16 mouse cellular contexts compared by ENCODE assay signal in the genomic region with DNA sequence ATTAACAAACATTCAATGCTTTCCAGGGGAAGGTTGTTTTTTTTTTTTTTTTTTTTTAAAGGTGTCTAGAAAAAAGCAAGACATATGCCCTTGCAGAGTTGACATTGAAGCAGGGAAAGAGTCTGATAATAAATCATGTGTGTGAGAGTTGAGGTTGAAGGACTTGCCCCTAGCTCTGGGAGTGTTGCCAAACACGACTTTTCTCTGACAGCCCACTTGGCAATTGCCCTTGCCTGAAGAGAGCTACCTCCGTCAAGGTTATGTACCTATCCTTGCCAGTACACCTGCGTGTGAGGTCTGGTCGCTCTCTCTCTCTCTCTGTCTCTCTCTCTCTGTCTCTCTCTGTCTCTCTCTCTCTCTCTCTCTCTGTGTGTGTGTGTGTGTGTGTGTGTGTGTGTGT.
A peak's percentile ranks its signal among the peaks of the same experiment; 100 is the strongest.
DNase-seq lines count a peak whose midpoint lies in the region; ATAC-seq lines count a peak whose summit lies in the region.
"Had no signal": no experiment of that assay in that cellular context is flagged by ENCODE, and none has a peak within 500 bp of the region (broad histone marks: within the 10 kb centered on the region; RNA-seq: fewer than 3 reads in every experiment).

No protein-coding gene starts in this region.

- no peak overlapping the region for H3K4me2 ChIP-seq in heart, embryonic 15.5 days
- no peak overlapping the region for H3K4me2 ChIP-seq in kidney, embryonic 15.5 days
- H3K4me2 ChIP-seq: limb, embryonic 13.5 days; neural tube, embryonic 12.5 days; stomach, embryonic 15.5 days had no signal

- no peaks in the 10 kb centered on the region for H3K9me3 ChIP-seq in heart, embryonic 15.5 days (replicated peaks)
- no peaks in the 10 kb centered on the region for H3K9me3 ChIP-seq in heart, embryonic 10.5 days
- no peaks in the 10 kb centered on the region for H3K9me3 ChIP-seq in kidney, embryonic 15.5 days (replicated peaks)
- H3K9me3 ChIP-seq: limb, embryonic 13.5 days; neural tube, embryonic 12.5 days; stomach, embryonic 15.5 days had no signal

- 35% methylated on average over 4 of the region's 4 CpGs for WGBS in heart, embryonic 15.5 days
- 70% methylated on average over 4 of the region's 4 CpGs for WGBS in heart, embryonic 10.5 days
- WGBS in kidney, embryonic 15.5 days, result 53% methylated on average over 4 of the region's 4 CpGs

- no peak for DNase-seq in heart, embryonic 10.5 days (ENCODE audit: low spot score)
- peak; percentile 40 for DNase-seq in kidney, adult 9 months
- peak; percentile 22 for DNase-seq in adrenal gland, postnatal 25 days
- peak; percentile 28 to 47 for DNase-seq in kidney, postnatal 36 days
- DNase-seq in layer of hippocampus, adult 8-10 months (ENCODE audit: low spot score in 2 of 2), result no peak
- DNase-seq: cerebellum, adult 9-11 months; gastrocnemius, postnatal 10 days; lung, postnatal 10 days; thymus, adult 2 months had no signal

- peak; percentile 75 for ATAC-seq in heart, embryonic 15.5 days (replicated peaks; ENCODE audit: insufficient number of reproducible peaks, insufficient read depth, low FRiP score, low read depth)
- no peak for ATAC-seq in kidney, embryonic 15.5 days (replicated peaks; ENCODE audit: low FRiP score)

- no peaks in the 10 kb centered on the region; the same call in 1 of the 2 replicates for H3K4me1 ChIP-seq in heart, embryonic 15.5 days (replicated peaks)
- H3K4me1 ChIP-seq in heart, embryonic 10.5 days, result no peaks in the 10 kb centered on the region
- H3K4me1 ChIP-seq in kidney, embryonic 15.5 days, result no peaks in the 10 kb centered on the region
- H3K4me1 ChIP-seq: limb, embryonic 13.5 days; neural tube, embryonic 12.5 days; stomach, embryonic 15.5 days had no signal

- H3K36me3 ChIP-seq in heart, embryonic 15.5 days, result no peaks in the 10 kb centered on the region
- no peaks in the 10 kb centered on the region for H3K36me3 ChIP-seq in heart, embryonic 10.5 days
- no peaks in the 10 kb centered on the region for H3K36me3 ChIP-seq in kidney, embryonic 15.5 days
- H3K36me3 ChIP-seq: limb, embryonic 13.5 days; neural tube, embryonic 12.5 days; stomach, embryonic 15.5 days had no signal

- H3K27ac ChIP-seq in heart, embryonic 15.5 days, result peak overlapping the region; percentile 63
- no peak overlapping the region for H3K27ac ChIP-seq in heart, embryonic 10.5 days
- H3K27ac ChIP-seq in kidney, embryonic 15.5 days, result no peak overlapping the region
- H3K27ac ChIP-seq: kidney, postnatal 0 days; limb, embryonic 13.5 days; liver, embryonic 14.5 days; neural tube, embryonic 12.5 days; stomach, embryonic 15.5 days had no signal

- no peak overlapping the region for H3K4me3 ChIP-seq in heart, embryonic 15.5 days
- no peak overlapping the region for H3K4me3 ChIP-seq in heart, embryonic 10.5 days
- H3K4me3 ChIP-seq in kidney, embryonic 15.5 days (replicated peaks), result no peak overlapping the region
- H3K4me3 ChIP-seq: limb, embryonic 13.5 days; neural tube, embryonic 12.5 days; stomach, embryonic 15.5 days had no signal

- H3K27me3 ChIP-seq in heart, embryonic 15.5 days, result no peaks in the 10 kb centered on the region
- H3K27me3 ChIP-seq in heart, embryonic 10.5 days (ENCODE audit: insufficient read depth, poor library complexity, severe bottlenecking), result no peaks in the 10 kb centered on the region
- no peaks in the 10 kb centered on the region for H3K27me3 ChIP-seq in kidney, embryonic 15.5 days
- H3K27me3 ChIP-seq: limb, embryonic 13.5 days; neural tube, embryonic 12.5 days; stomach, embryonic 15.5 days had no signal

- no peak overlapping the region for H3K9ac ChIP-seq in heart, embryonic 15.5 days
- H3K9ac ChIP-seq in kidney, embryonic 15.5 days, result no peak overlapping the region
- H3K9ac ChIP-seq: limb, embryonic 13.5 days; liver, embryonic 14.5 days; neural tube, embryonic 12.5 days; stomach, embryonic 15.5 days had no signal

Comparison
In these comparisons a context has a peak if more than half of its experiments do, and no peak if none do; other contexts are left out.
1. DNase-seq: peak in kidney, adult 9 months (single experiment), adrenal gland, postnatal 25 days (single experiment) and kidney, postnatal 36 days (2 of 2); none in heart, embryonic 10.5 days (single experiment) and layer of hippocampus, adult 8-10 months (0 of 2).